Mouse (Mus musculus): ENCODE measurements around the gene Npm3.

DNA sequence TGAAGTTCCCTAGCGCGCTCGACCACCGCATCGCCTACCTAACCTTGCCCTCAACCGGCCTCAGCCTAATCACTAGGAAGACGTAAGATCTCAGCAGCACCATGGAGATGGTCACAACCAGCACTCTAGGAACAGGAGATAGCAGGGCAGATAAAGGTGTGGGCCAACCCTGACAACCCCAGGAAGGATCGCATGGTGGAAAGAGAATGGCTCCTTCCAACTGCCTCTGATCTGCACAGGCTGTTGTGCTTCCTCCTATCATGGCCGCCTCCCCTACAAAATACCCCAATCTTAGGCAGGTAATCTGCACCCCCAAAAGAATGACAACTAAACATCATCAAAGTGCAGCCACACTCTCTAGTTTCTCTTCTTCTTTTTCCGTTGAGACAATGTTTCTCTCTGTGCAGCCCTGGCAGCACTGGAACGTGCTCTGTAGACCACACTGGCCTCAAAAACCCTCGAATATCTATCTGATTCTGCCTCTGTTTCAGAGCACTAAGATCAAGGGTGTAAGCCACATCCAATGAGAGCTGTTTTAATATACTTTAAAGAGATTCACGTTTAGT lies 31.0 kb upstream of the Npm3 start:
- no peak for TF ChIP-seq CTCF (IDR thresholded peaks at IDR 0.05; ENCODE audit: borderline replicate concordance, insufficient read depth, low read length)
- no peak for TF ChIP-seq POLR2A (IDR thresholded peaks at IDR 0.05; ENCODE audit: low read depth, low read length)
